Mouse (Mus musculus) liver, adult 2 months (tissue): Measurements from ENCODE around the gene Bag3.

Source experiments
- CTCF ChIP-seq: fragments of 200-500 bp; IDR thresholded peaks from 2 replicates; pipeline ENCODE4 v1.5.1; 2011; ENCODE audit warnings: low read depth, low read length, control low read depth
- POLR2A ChIP-seq: fragments of 200-500 bp; IDR thresholded peaks from 2 replicates; pipeline ENCODE4 v1.6.1; 2011; ENCODE audit warnings: low read length, control low read depth; ENCODE audit not compliant: insufficient read depth; ENCODE audit errors: extremely low read depth

- no peak for TF ChIP-seq CTCF
- TF ChIP-seq POLR2A = no peak
These were observed 9.2 kb downstream of the Bag3 start for GRCm38 (mm10) chr7:128532441-128533166.
